Mouse (Mus musculus): ENCODE results near the gene Ssmem1.
A peak's percentile ranks its signal among the peaks of the same experiment; 100 is the strongest.

The Ssmem1 gene

GRCm38 (mm10) chr6:30509265-30510239, at the start of gene Ssmem1, which contains the start of gene Tmem209:
Gene Ssmem1, plus strand, starts transcription at chr6:30509849.
Gene Tmem209, minus strand, starts transcription at chr6:30509783.
- DNase-seq (ENCODE audit: low spot score in 2 of 2) = peak; percentile 99

- DNase-seq (ENCODE audit: low spot score in 2 of 2) = peak; percentile 83 to 86
Measured at GRCm38 (mm10) chr6:30460750-30461446, 48.8 kb upstream of the Ssmem1 start.

- no peak for DNase-seq (ENCODE audit: low spot score in 2 of 2)
Measured at GRCm38 (mm10) chr6:30461755-30462344, 47.8 kb upstream of the Ssmem1 start.

- no peak for DNase-seq (ENCODE audit: low spot score in 2 of 2)
Measured at GRCm38 (mm10) chr6:30462822-30463221, 46.8 kb upstream of the Ssmem1 start.

- no peak for DNase-seq (ENCODE audit: low spot score in 2 of 2)
Measured at GRCm38 (mm10) chr6:30465586-30465985, 44.1 kb upstream of the Ssmem1 start.

- DNase-seq (ENCODE audit: low spot score in 2 of 2) = no peak
Measured at GRCm38 (mm10) chr6:30468058-30468457, 41.6 kb upstream of the Ssmem1 start.

- DNase-seq (ENCODE audit: low spot score in 2 of 2) = no peak
Measured at GRCm38 (mm10) chr6:30468684-30469083, 41.0 kb upstream of the Ssmem1 start.

GRCm38 (mm10) chr6:30469370-30469769, 40.3 kb upstream of the Ssmem1 start:
- no peak for DNase-seq (ENCODE audit: low spot score in 2 of 2)

GRCm38 (mm10) chr6:30471706-30472105, 37.9 kb upstream of the Ssmem1 start:
- DNase-seq (ENCODE audit: low spot score in 2 of 2) = no peak

GRCm38 (mm10) chr6:30476025-30476765, 33.5 kb upstream of the Ssmem1 start:
- no peak for DNase-seq (ENCODE audit: low spot score in 2 of 2)

- no peak for DNase-seq (ENCODE audit: low spot score in 2 of 2)
Measured at GRCm38 (mm10) chr6:30477210-30477714, 32.4 kb upstream of the Ssmem1 start.

- no peak for DNase-seq (ENCODE audit: low spot score in 2 of 2)
Measured at GRCm38 (mm10) chr6:30477784-30478183, 31.9 kb upstream of the Ssmem1 start.

- no peak for DNase-seq (ENCODE audit: low spot score in 2 of 2)
Measured at GRCm38 (mm10) chr6:30479418-30479817, 30.2 kb upstream of the Ssmem1 start.

- DNase-seq (ENCODE audit: low spot score in 2 of 2) = no peak
Measured at GRCm38 (mm10) chr6:30482908-30483307, 26.7 kb upstream of the Ssmem1 start.

GRCm38 (mm10) chr6:30486504-30486903, 23.1 kb upstream of the Ssmem1 start:
- DNase-seq (ENCODE audit: low spot score in 2 of 2) = no peak

- no peak for DNase-seq (ENCODE audit: low spot score in 2 of 2)
Measured at GRCm38 (mm10) chr6:30499049-30499448, 10.6 kb upstream of the Ssmem1 start.

- DNase-seq (ENCODE audit: low spot score in 2 of 2) = no peak
Measured at GRCm38 (mm10) chr6:30508824-30509223, 825 bp upstream of the Ssmem1 start.

- no peak for DNase-seq (ENCODE audit: low spot score in 2 of 2)
Measured at GRCm38 (mm10) chr6:30510291-30510690, 642 bp downstream of the Ssmem1 start.

- DNase-seq (ENCODE audit: low spot score in 2 of 2) = no peak
Measured at GRCm38 (mm10) chr6:30514242-30514641, 4.6 kb downstream of the Ssmem1 start.

GRCm38 (mm10) chr6:30520400-30520799, 10.8 kb downstream of the Ssmem1 start:
- DNase-seq (ENCODE audit: low spot score in 2 of 2) = no peak

Measured in frontal cortex, postnatal 36 days (tissue).